Mouse (Mus musculus): ENCODE data around the gene Nkiras2. TPM values are rescaled to one million over a fixed set of nuclear protein-coding genes. Genes with fewer than 3 reads are reported as not detected.
"Not testable (repeated sequence)": the region's sequence is repeated elsewhere in the genome, so short reads cannot be mapped to it uniquely, and the experiment has no call there.

The Nkiras2 gene
- 10 to 100 TPM in 22 of 26 experiments, 1 to 10 TPM in 4; 4.4 to 64.4 (median 24.7) TPM for total RNA-seq (2018; cell fraction: chromatin; rRNA removed)
- 10 to 100 TPM; 33.0 to 70.9 (median 60.9) TPM for total RNA-seq (2018; cell fraction: cytosol; rRNA removed)
- 10 to 100 TPM; 11.7 to 72.5 (median 38.1) TPM for total RNA-seq (2018; cell fraction: nucleus; rRNA removed)
- polyA plus RNA-seq (2018): 44.7 to 60.7 TPM (median 47.9 TPM) in 3 replicates

DNA sequence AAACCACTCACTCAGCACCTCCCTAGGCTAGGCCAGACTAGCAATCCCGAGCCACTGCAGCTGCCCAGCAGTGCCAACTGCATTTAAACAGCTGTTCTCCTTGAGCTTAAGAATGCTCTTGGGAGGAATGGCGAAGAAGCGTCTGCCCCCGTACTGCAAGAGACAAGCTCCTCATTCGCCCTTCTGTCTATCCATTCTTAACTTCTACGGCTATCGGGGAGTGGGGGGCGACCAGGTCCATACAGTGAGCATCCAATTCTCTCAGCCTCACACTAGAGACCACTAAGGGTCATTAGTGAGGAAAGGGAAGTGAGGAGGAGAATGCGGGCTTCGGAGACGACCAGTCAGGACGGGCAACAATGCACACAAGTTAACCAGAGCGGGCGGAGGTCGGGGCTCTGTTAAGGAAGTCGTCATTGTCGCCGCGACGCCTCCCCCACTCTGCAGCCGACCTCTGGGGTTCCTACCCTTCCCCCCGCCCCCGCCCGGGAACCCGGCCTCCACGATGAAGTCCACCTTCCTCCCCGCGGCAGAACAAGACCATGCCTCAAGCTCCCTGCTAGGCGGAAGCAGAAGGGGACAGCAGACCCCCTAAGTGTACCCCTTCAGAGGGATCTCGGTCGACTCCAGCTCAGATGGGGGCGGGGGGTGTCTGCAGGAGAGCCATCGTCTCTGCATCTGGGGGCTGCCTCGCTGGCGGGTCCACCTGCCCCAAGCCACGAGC lies at the start of gene Nkiras2:
TSS of gene Nkiras2 (plus strand) at position 484 of the 724 bp plus-strand sequence.
- Histone ChIP-seq H3K36me3 (ENCODE audit: inconsistent target) (no peaks in the 10 kb centered on the region), H3K4me3 (ENCODE audit: inconsistent target) (peak within 1 kb of the TSS; percentile 85), H3K79me2 (ENCODE audit: inconsistent target) (peaks cover 74% of the 10 kb centered on the region), H3K27ac (peak within 1 kb of the TSS; percentile 96)
- WGBS (ENCODE audit: missing documents): 2% methylated on average over 35 of the region's 36 CpGs

DNA sequence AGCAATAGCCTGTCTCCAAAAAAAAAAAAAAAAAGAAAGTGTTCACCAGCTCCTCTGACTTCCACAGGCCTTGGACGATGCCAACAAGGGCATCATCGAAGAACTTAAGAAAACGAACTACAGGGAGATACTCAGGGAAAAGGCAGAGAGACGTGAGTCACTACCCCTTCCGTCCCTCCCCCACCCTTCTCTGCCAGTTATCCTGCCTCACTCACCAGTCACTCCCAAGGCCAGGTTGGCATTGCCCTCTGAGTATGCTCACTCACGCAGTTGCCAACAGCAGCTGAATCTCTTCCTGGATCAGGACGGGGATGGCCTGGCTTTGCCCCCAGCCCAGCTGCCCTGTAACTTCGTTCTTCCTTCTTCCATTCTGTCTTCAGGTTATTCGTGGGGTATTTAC lies 49.3 kb upstream of the Nkiras2 start:
- Histone ChIP-seq H3K27ac (no peak overlapping the region), H3K4me3 (ENCODE audit: inconsistent target) (no peak overlapping the region), H3K36me3 (ENCODE audit: inconsistent target) (no peaks in the 10 kb centered on the region), H3K79me2 (ENCODE audit: inconsistent target) (no peaks in the 10 kb centered on the region)
- WGBS (ENCODE audit: missing documents): 65% methylated on average over 9 of the region's 9 CpGs

DNA sequence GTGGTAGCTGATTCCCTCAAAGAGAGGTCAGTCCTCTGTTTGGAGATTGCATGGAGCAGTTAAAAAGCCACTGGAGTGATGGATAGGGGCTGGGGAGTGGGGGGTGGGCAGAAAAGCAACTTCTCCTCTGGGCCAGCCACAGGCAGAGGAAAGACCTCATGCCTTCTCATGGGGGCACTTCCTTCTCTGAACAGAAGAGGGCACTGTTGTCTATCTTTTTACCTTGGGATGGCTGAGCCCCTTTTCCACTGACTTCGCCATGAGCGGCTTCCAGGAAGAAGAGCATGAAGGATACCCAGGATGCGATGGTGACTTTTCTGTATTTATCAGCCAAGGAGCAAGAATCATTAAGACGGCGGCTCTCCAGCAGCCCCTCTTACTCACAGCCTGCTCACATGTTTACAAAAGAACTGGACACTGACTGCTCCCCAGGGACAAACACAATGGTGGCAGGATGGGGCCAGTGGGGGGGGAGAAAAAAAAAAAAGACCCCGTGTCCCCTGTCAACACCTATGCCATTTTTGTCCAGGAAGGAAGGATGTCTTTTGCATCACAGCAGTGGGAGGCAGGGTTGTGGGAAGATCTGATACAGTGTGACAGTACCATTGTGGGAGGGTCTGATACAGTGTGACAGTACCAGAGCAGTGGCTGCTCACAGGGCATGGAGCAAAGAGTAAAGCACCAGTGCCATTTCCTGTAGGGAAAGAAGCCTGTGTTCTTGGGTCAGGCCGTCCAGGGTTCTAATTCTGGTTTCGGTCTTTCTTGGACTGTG lies 48.4 kb upstream of the Nkiras2 start:
- peaks cover 6% of the 10 kb centered on the region; the same call in 1 of the 2 replicates for H3K79me2 ChIP-seq (ENCODE audit: inconsistent target)
- H3K36me3 ChIP-seq (ENCODE audit: inconsistent target): no peaks in the 10 kb centered on the region
- H3K4me3 ChIP-seq (ENCODE audit: inconsistent target): peak overlapping the region; percentile 21; the same call in 1 of the 2 replicates
- H3K27ac ChIP-seq: peak overlapping the region; percentile 70
- 8% methylated on average over 6 of the region's 8 CpGs for WGBS (ENCODE audit: missing documents)

DNA sequence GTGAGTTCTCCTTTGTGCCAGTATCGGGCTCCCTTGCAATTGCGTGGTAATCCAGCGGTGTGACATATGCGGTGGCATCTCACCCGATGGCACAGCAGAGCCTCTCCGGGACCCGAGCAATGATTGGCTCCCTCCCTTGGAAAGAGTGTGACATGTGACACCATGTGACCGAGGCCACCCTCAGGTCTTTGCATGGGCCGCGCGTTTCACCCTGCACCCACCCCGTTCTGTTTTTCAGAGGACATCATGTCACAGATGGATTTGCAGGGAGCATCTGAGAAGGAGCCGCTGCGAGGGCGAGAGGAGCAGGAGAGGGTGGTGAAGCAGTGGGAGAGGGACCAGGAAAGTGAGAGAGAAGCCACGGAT lies 47.9 kb upstream of the Nkiras2 start:
- Histone ChIP-seq H3K4me3 (ENCODE audit: inconsistent target) (peak overlapping the region; percentile 21), H3K79me2 (ENCODE audit: inconsistent target) (peaks cover 12% of the 10 kb centered on the region; the same call in 1 of the 2 replicates), H3K27ac (peak overlapping the region; percentile 70), H3K36me3 (ENCODE audit: inconsistent target) (no peaks in the 10 kb centered on the region)
- WGBS (ENCODE audit: missing documents): 7% methylated on average over 16 of the region's 16 CpGs

DNA sequence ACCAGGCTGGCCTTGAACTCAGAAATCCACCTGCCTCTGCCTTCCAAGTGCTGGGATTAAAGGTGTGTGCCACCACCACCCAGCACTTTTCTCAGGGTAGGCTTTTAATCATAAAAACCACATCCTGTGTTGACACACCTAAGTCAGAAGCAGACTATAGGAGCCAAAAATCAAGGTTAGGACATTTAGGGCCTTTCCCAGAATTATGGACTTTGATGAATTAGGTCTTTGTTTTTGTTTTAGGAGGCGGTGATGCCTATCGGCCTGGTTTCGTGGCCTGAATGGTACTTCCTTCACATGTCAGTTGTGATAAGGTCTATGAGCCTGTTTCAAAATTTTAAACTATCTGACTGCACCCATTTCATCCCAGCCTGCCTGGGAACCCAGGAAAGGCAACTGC lies 44.9 kb upstream of the Nkiras2 start:
- Histone ChIP-seq H3K4me3 (ENCODE audit: inconsistent target) (no peak overlapping the region; the same call in 1 of the 2 replicates), H3K79me2 (ENCODE audit: inconsistent target) (peaks cover 41% of the 10 kb centered on the region; the same call in 1 of the 2 replicates), H3K27ac (peak overlapping the region; percentile 35), H3K36me3 (ENCODE audit: inconsistent target) (peaks cover 5% of the 10 kb centered on the region)
- 54% methylated on average over 3 of the region's 3 CpGs for WGBS (ENCODE audit: missing documents)

DNA sequence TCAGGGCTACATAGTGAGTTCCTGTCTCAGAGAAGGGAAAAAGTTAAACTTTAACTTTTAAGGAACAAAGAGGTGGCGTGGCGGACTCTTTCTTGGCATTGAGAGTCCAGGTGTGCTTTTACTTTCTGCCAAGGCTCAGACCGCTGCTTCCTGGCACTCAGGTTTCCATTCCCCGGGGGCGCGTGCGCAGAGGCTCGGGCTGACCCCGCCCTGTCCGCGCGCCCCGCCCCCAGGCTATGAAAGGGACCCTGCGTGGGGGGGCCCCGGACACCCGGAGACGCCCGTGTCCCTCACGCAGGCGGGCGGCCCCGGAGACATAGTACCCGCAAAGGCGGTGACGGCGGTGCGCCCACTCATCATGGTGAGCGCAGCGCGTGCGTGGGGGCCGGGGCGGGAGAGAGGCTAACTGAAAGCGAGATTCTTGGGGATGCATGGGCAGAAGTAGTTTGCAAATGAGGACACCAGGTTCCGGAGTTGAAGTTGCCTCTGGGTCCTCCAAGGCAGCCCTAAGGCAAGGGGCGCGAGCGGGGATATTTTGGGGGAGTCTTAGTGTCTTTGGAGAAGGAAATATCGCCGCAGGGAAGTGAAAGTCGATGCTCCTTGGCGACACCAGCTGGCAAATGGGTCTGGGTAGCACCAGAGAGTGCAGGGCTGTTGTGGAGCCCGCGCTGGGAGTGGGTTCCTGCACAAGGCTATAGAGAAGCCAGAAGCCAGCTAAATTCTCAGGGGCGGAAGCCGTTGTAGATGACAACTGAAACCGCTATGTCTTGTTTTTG lies 44.1 kb upstream of the Nkiras2 start, which contains the start of gene Cnp:
TSS of gene Cnp (plus strand) at position 197 of the 776 bp plus-strand sequence.
- H3K27ac ChIP-seq: peak within 1 kb of the TSS; percentile 84
- under 1% methylated on average over 47 of the region's 47 CpGs for WGBS (ENCODE audit: missing documents)
- peaks cover 11% of the 10 kb centered on the region for H3K36me3 ChIP-seq (ENCODE audit: inconsistent target)
- peak within 1 kb of the TSS; percentile 73 for H3K4me3 ChIP-seq (ENCODE audit: inconsistent target)
- H3K79me2 ChIP-seq (ENCODE audit: inconsistent target): peaks cover 42% of the 10 kb centered on the region; the same call in 1 of the 2 replicates

DNA sequence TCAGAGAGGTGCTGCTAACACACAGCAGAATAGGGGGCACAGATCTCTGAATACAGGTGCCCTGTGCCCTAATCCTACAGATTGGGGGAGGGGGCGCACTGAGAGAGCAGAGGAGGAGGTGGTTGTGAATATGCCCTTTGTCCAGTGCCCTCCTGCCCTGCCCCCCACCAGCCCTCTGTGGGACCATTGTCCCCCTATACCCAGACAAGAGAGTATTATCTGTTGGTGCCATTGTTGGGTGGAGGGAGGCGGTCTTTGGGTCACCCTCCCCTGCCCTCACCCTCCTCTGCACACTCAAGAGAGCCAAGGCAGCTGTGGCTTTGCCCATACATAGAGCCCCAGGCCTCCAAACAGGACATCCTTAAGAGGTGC lies 43.6 kb upstream of the Nkiras2 start:
- peak overlapping the region; percentile 73 for H3K4me3 ChIP-seq (ENCODE audit: inconsistent target)
- peaks cover 42% of the 10 kb centered on the region; the same call in 1 of the 2 replicates for H3K79me2 ChIP-seq (ENCODE audit: inconsistent target)
- WGBS (ENCODE audit: missing documents): 63% methylated on average over 2 of the region's 2 CpGs
- peaks cover 13% of the 10 kb centered on the region for H3K36me3 ChIP-seq (ENCODE audit: inconsistent target)
- H3K27ac ChIP-seq: peak overlapping the region; percentile 84

DNA sequence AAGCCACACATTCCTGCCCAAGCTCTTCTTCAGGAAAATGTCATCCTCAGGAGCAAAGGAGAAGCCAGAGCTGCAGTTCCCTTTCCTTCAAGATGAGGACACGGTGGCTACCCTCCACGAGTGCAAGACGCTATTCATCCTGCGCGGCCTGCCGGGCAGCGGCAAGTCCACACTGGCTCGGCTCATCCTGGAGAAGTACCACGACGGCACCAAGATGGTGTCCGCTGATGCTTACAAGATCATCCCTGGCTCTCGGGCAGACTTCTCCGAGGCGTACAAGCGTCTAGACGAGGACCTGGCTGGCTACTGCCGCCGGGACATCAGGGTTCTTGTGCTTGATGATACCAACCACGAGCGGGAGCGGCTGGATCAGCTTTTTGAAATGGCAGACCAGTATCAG lies 42.8 kb upstream of the Nkiras2 start:
- 91% methylated on average over 21 of the region's 21 CpGs for WGBS (ENCODE audit: missing documents)
- no peak overlapping the region for H3K27ac ChIP-seq
- H3K36me3 ChIP-seq (ENCODE audit: inconsistent target): peaks cover 19% of the 10 kb centered on the region
- peaks cover 47% of the 10 kb centered on the region; the same call in 1 of the 2 replicates for H3K79me2 ChIP-seq (ENCODE audit: inconsistent target)
- H3K4me3 ChIP-seq (ENCODE audit: inconsistent target): no peak overlapping the region

DNA sequence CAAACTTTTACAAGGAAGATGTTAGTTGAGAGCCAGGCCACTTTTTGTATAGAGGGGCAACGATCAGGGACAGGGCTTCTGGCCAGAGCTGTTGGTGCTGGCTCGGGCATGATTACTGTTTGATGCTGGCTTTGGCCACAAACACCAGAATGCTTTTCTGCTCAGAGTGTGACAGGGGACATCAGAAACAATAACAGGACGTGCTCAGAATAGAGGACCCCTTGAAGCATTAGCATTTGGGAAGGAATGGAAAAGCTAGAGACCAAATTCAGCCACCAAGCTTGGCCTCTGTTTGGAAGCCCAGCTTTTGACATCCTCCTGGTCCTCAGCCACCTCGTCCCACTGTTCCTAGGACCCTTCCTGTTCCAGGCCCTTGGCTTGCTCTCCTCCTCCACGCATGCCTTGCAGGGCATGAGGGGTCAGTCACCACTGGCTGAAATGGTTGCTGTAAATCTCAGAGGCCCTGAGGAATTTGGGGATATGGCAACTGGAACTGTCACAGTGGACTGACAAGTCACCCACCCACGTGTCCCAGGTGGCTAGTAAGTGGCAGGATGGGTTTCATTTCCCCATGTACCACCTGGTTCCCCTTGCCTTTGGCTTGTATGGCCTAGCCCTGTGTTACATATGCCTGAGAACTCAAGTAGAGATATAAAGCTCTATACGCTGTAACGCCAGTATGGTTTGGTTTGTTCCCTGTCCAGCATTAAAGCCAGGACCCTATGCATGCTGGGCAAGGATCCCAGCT lies 41.0 kb upstream of the Nkiras2 start:
- Histone ChIP-seq H3K4me3 (ENCODE audit: inconsistent target) (no peak overlapping the region), H3K79me2 (ENCODE audit: inconsistent target) (peaks cover 53% of the 10 kb centered on the region; the same call in 1 of the 2 replicates), H3K27ac (no peak overlapping the region), H3K36me3 (ENCODE audit: inconsistent target) (peaks cover 28% of the 10 kb centered on the region)
- 79% methylated on average over 8 of the region's 8 CpGs for WGBS (ENCODE audit: missing documents)

DNA sequence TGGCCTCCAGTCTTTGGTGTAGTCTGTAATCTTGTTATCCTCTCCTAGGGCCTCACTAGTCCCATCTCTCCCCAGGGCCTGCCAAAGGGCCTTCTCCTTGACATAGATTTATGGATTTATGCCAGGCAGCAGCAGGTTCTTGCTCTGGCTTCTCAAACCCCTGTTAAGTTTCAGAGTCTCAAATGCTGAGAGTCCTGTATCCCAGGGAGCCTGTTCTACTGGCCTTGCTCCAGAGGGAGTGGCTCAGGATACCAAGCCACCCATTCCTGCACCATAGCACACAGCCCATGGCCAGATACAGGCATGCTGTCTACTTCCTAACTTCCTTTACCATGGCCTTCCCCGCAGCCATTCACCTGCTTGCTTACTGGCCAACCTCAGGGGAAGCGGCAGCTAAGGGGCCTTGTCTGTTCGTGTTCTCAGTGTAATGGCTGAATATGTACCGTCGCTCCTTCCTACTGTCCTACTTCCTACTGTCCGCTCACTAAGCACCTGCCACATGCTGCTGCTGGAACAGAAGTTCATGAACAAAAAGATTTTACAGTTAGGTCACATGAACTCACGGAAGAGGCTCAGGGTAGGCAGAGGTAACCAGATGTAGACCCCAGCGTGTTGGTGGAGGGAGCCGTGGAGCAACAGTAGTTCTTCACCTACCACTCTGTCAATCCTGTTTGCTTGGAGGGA lies 39.8 kb upstream of the Nkiras2 start:
- Histone ChIP-seq H3K36me3 (ENCODE audit: inconsistent target) (peaks cover 38% of the 10 kb centered on the region), H3K27ac (no peak overlapping the region), H3K4me3 (ENCODE audit: inconsistent target) (no peak overlapping the region), H3K79me2 (ENCODE audit: inconsistent target) (peaks cover 53% of the 10 kb centered on the region; the same call in 1 of the 2 replicates)
- WGBS (ENCODE audit: missing documents): 92% methylated on average over 9 of the region's 9 CpGs

DNA sequence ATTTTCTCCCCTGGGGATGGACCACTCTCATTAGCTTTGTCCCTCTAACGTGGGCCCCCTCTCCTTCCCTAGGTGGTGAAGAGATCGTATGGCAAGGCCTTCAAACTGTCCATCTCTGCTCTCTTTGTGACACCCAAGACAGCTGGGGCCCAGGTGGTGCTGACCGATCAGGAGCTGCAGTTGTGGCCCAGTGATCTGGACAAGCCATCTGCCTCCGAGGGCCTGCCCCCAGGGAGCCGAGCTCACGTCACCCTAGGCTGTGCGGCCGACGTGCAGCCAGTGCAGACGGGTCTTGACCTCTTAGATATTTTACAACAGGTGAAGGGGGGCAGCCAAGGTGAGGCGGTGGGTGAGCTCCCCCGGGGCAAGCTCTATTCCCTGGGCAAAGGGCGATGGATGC lies 38.8 kb upstream of the Nkiras2 start:
- 96% methylated on average over 12 of the region's 13 CpGs for WGBS (ENCODE audit: missing documents)
- Histone ChIP-seq H3K4me3 (ENCODE audit: inconsistent target) (no peak overlapping the region), H3K36me3 (ENCODE audit: inconsistent target) (peaks cover 47% of the 10 kb centered on the region), H3K79me2 (ENCODE audit: inconsistent target) (peaks cover 50% of the 10 kb centered on the region; the same call in 1 of the 2 replicates), H3K27ac (no peak overlapping the region)

DNA sequence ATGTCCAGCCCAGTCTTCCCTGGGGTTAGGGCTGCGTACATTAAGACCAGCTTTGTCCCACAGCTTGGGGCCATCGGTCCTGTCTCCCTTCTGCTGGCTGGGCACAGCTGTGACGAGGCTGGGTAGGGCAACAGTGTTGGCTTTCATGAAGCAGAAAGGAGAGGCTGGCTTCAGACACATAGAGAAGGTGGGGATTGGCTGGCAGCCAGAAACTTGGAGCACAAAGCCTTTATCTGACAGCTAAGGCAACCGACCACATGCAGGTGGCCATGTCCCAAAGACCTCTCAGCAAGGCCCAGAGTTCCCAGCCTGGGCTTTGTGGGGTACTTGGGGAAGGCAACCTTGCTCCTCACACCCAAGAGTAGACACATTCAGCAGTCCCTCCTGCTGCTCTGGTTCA lies 37.3 kb upstream of the Nkiras2 start:
- peaks cover 37% of the 10 kb centered on the region; the same call in 1 of the 2 replicates for H3K79me2 ChIP-seq (ENCODE audit: inconsistent target)
- peaks cover 58% of the 10 kb centered on the region for H3K36me3 ChIP-seq (ENCODE audit: inconsistent target)
- WGBS (ENCODE audit: missing documents): 86% methylated on average over 4 of the region's 4 CpGs
- no peak overlapping the region for H3K4me3 ChIP-seq (ENCODE audit: inconsistent target)
- H3K27ac ChIP-seq: no peak overlapping the region

DNA sequence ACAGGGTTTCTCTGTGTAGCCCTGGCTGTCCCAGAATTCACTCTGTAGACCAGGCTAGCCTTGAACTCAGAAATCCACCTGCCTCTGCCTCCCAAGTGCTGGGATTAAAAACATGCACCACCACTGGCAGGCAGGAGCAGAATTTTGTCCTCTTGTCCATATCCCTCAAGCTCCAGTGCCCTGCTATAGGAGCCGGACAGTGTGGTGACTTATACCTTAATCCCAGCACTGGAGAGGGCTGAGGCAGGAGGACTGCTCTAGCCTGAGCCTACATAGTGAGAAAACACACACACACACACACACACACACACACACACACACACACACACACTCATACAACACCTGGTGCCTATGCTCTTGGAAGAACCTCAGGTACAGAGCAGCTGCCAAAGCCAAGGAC lies 36.6 kb upstream of the Nkiras2 start:
- WGBS (ENCODE audit: missing documents): no CpG with 5 or more reads among the region's 1 CpGs
- H3K36me3 ChIP-seq (ENCODE audit: inconsistent target): peaks cover 58% of the 10 kb centered on the region
- not testable (repeated sequence) for H3K4me3 ChIP-seq (ENCODE audit: inconsistent target)
- peaks cover 37% of the 10 kb centered on the region; the same call in 1 of the 2 replicates for H3K79me2 ChIP-seq (ENCODE audit: inconsistent target)
- peak overlapping the region; percentile 46 for H3K27ac ChIP-seq

Measured in macrophage (primary cell).